Mouse (Mus musculus) spleen, adult 2 months (tissue): ENCODE results near the gene Kank3.

Experiments used
- CTCF ChIP-seq: fragments of 200-500 bp; IDR thresholded peaks from 2 replicates; pipeline ENCODE4 v1.5.1; 2011; ENCODE audit warnings: mild to moderate bottlenecking, inconsistent platforms; ENCODE audit not compliant: insufficient read depth, insufficient read length, insufficient replicate concordance; ENCODE audit errors: extremely low read depth
- POLR2A ChIP-seq: fragments of 200-500 bp; IDR thresholded peaks from 2 replicates; pipeline ENCODE4 v1.6.1; 2011; ENCODE audit warnings: low read depth, low read length, inconsistent platforms

- TF ChIP-seq CTCF (no peak), POLR2A (no peak)
Observed at GRCm38 (mm10) chr17:33802221-33802620, 8.1 kb upstream of the Kank3 start.
